Mouse (Mus musculus) CH12.LX (cell line): ENCODE data around the gene Fam92a. TPM values are rescaled to one million over a fixed set of nuclear protein-coding genes. Genes with fewer than 3 reads are reported as not detected.

ENCODE experiments used
- DNase-seq: peaks from one replicate; pipeline ENCODE4 v3.0.0-alpha.2; 2013; ENCODE audit errors: extremely low read depth
- H3K27ac ChIP-seq: 2 replicates; pipeline ENCODE4 v1.5.1; 2012; ENCODE audit warnings: low read depth, mild to moderate bottlenecking, control low read depth, moderate library complexity; ENCODE audit not compliant: insufficient read depth
- H3K27me3 ChIP-seq: replicated peaks from 2 replicates; pipeline ENCODE3; 2012; ENCODE audit warnings: inconsistent platforms
- H3K36me3 ChIP-seq, 2 experiments: replicated peaks in 1 of 2; 2 replicates each; pipeline versions ENCODE3 to v1.6.1; 2012; ENCODE audit warnings: inconsistent platforms in 1 of 2, low read length in 1 of 2, mild to moderate bottlenecking in 1 of 2, mixed read lengths in 1 of 2, moderate library complexity in 1 of 2; ENCODE audit not compliant: control insufficient read depth in 1 of 2, insufficient read depth in 1 of 2
- H3K4me1 ChIP-seq, 2 experiments: 2 replicates each; pipeline ENCODE4 v1.6.1; 2012; ENCODE audit warnings: inconsistent platforms in 1 of 2, moderate library complexity in 1 of 2; ENCODE audit not compliant: insufficient read depth in 2 of 2, control insufficient read depth in 1 of 2
- H3K4me2 ChIP-seq: 2 replicates; pipeline ENCODE4 v1.6.1; 2012; ENCODE audit warnings: low read depth, mild to moderate bottlenecking, control low read depth; ENCODE audit not compliant: poor library complexity, insufficient read depth, severe bottlenecking
- H3K4me3 ChIP-seq, 3 experiments: fragments of 150-350 bp in 1 of 3; sonication (generic) in 1 of 3; replicated peaks in 1 of 3; 2 replicates each; pipeline versions ENCODE3 to v1.5.1; 2011 to 2012; ENCODE audit warnings: low read depth in 2 of 3, low read length in 2 of 3, mild to moderate bottlenecking in 2 of 3, moderate library complexity in 2 of 3, control low read depth in 1 of 3, improper control_type of control experiment in 1 of 3, inconsistent platforms in 1 of 3, mixed read lengths in 1 of 3; ENCODE audit not compliant: poor library complexity in 1 of 3
- H3K79me2 ChIP-seq: replicated peaks from 2 replicates; pipeline ENCODE4 v1.6.1; 2012; ENCODE audit warnings: mild to moderate bottlenecking, moderate library complexity; ENCODE audit not compliant: control insufficient read depth, poor library complexity, insufficient read depth, severe bottlenecking; ENCODE audit errors: extremely low read depth
- H3K9ac ChIP-seq: 2 replicates; pipeline ENCODE4 v1.6.1; 2012; ENCODE audit warnings: low read depth, mild to moderate bottlenecking, control low read depth, moderate library complexity; ENCODE audit not compliant: insufficient read depth
- H3K9me3 ChIP-seq: replicated peaks from 2 replicates; pipeline ENCODE3; 2012; ENCODE audit warnings: low read length, inconsistent platforms, mixed read lengths
- EP300 ChIP-seq: IDR thresholded peaks from 2 replicates; pipeline ENCODE4 v1.6.1; 2011; ENCODE audit warnings: low read length, improper control_type of control experiment
- JUN ChIP-seq: IDR thresholded peaks from 2 replicates; pipeline ENCODE4 v1.6.1; 2011; ENCODE audit warnings: low read depth, mild to moderate bottlenecking, low read length, improper control_type of control experiment, moderate library complexity; ENCODE audit not compliant: insufficient read depth
- JUND ChIP-seq: conservative IDR thresholded peaks from 2 replicates; pipeline ENCODE4 v1.6.1; 2011; ENCODE audit warnings: low read depth, low read length, improper control_type of control experiment
- MAX ChIP-seq: IDR thresholded peaks from 2 replicates; pipeline ENCODE4 v1.6.1; 2011; ENCODE audit warnings: low read length, improper control_type of control experiment
- MXI1 ChIP-seq: IDR thresholded peaks from 2 replicates; pipeline ENCODE4 v1.6.1; 2011; ENCODE audit warnings: mild to moderate bottlenecking, low read depth, low read length, improper control_type of control experiment
- NRF1 ChIP-seq: IDR thresholded peaks from 2 replicates; pipeline ENCODE4 v1.6.1; 2014; ENCODE audit warnings: low read depth, mild to moderate bottlenecking, inconsistent platforms, low read length, improper control_type of control experiment, moderate library complexity
- PAX5 ChIP-seq: IDR thresholded peaks from 2 replicates; pipeline ENCODE4 v1.6.1; 2012; ENCODE audit warnings: low read length, inconsistent platforms, mixed read lengths
- POLR2A ChIP-seq: IDR thresholded peaks from 2 replicates; pipeline ENCODE4 v1.6.1; 2011; ENCODE audit warnings: low read depth, mild to moderate bottlenecking, improper control_type of control experiment, low read length
- POLR2AphosphoS2 ChIP-seq: IDR thresholded peaks from 2 replicates; pipeline ENCODE4 v1.6.1; 2011; ENCODE audit warnings: low read depth, low read length, improper control_type of control experiment
- SIN3A ChIP-seq: IDR thresholded peaks from 2 replicates; pipeline ENCODE4 v1.6.1; 2012; ENCODE audit warnings: low read length, improper control_type of control experiment, inconsistent platforms
- TCF12 ChIP-seq: IDR thresholded peaks from 2 replicates; pipeline ENCODE4 v1.6.1; 2014; ENCODE audit warnings: low read depth, mild to moderate bottlenecking, inconsistent platforms, low read length, improper control_type of control experiment
- UBTF ChIP-seq: IDR thresholded peaks from 2 replicates; pipeline ENCODE4 v1.6.1; 2012; ENCODE audit warnings: low read depth, mild to moderate bottlenecking, inconsistent platforms, low read length, improper control_type of control experiment, moderate library complexity
- USF2 ChIP-seq: conservative IDR thresholded peaks from 2 replicates; pipeline ENCODE4 v1.6.1; 2011; ENCODE audit warnings: low read depth, low read length, improper control_type of control experiment
- ZNF384 ChIP-seq: IDR thresholded peaks from 2 replicates; pipeline ENCODE4 v1.6.1; 2012; ENCODE audit warnings: low read depth, low read length, improper control_type of control experiment, inconsistent platforms
- dilution Hi-C: fragments of 300-500 bp; cut with MboI; formaldehyde crosslinking; loops from 2 replicates; pipeline ENCODE4 v1.14.3; 2020; ENCODE audit warnings: low sequenced_read_pairs; ENCODE audit not compliant: extremely low pct_unique_long_range_greater_than_20kb, extremely low pct_ligation_motif_present
- in situ Hi-C: fragments of 300-500 bp; cut with MboI; formaldehyde crosslinking; loops from 3 replicates; pipeline ENCODE4 v1.14.3; 2019; ENCODE audit warnings: low sequenced_read_pairs, low pct_ligation_motif_present, low pct_unique_long_range_greater_than_20kb, mixed read lengths
- polyA plus RNA-seq: library from polyadenylated mRNA; unstranded; fragments of >175 nt; gene quantifications from 2 replicates; pipeline ENCODE4 v1.2.1, GENCODE M21; 2012; ENCODE audit warnings: low read depth; ENCODE audit not compliant: insufficient read length
- total RNA-seq, 2 experiments: library from RNA; depleted of rRNA; stranded (reverse); fragments of 300-350 nt in 1 of 2; fragments of >200 nt in 1 of 2; gene quantifications; 2 replicates each; pipeline ENCODE4 v1.2.3; 2012 to 2014

The Fam92a gene
- 20.0 and 21.2 TPM in 2 replicates for total RNA-seq (2012; rRNA removed)
- total RNA-seq (2014; rRNA removed) = 41.0 and 46.0 TPM in 2 replicates
- polyA plus RNA-seq = 28.6 and 29.3 TPM in 2 replicates

GRCm38 (mm10) chr4:12171318-12172091 is at the start of gene Fam92a:
Gene Fam92a, minus strand, starts transcription at chr4:12172015.
- Histone ChIP-seq H3K4me3 (peak within 1 kb of the TSS; percentile 62 to 65 (median 65)), H3K27me3 (no peaks in the 10 kb centered on the region), H3K9ac (peak within 1 kb of the TSS; percentile 68), H3K36me3 (peaks cover 0 to 9% of the 10 kb centered on the region in 2 experiments), H3K79me2 (peaks cover 3% of the 10 kb centered on the region; the same call in 1 of the 2 replicates), H3K9me3 (peaks cover 2% of the 10 kb centered on the region), H3K4me1 (no peaks in the 10 kb centered on the region), H3K4me2 (peak within 1 kb of the TSS; percentile 19; the same call in 1 of the 2 replicates), H3K27ac (no peak within 1 kb of the TSS)
- no peak for DNase-seq
- TF ChIP-seq POLR2A = peak; percentile 51; the same call in 1 of the 2 replicates
- TF ChIP-seq TCF12 = 0 out of 2 replicates have a peak, but pooled peaks have one; percentile 23
- peak; percentile 16; the same call in 1 of the 2 replicates for TF ChIP-seq NRF1
- TF ChIP-seq MAX = no peak
- peak; percentile 85; the same call in 1 of the 2 replicates for TF ChIP-seq UBTF
- TF ChIP-seq SIN3A = 0 out of 2 replicates have a peak, but pooled peaks have one; percentile 22
- no peak for TF ChIP-seq JUN
- in situ Hi-C loops (no loop called here), dilution Hi-C loops (no loop called here)

- H3K9ac ChIP-seq = no peak overlapping the region
- DNase-seq = no peak
- H3K4me2 ChIP-seq = no peak overlapping the region
- no peak for TF ChIP-seq PAX5
- TF ChIP-seq JUND = no peak
- no peaks in the 10 kb centered on the region for H3K79me2 ChIP-seq
- in situ Hi-C loops = no loop called here
- dilution Hi-C loops = no loop called here
- no peaks in the 10 kb centered on the region for H3K27me3 ChIP-seq
- no peak overlapping the region for H3K4me3 ChIP-seq
- H3K9me3 ChIP-seq = peaks cover 2% of the 10 kb centered on the region
- H3K27ac ChIP-seq = no peak overlapping the region
- H3K36me3 ChIP-seq = no peaks in the 10 kb centered on the region
- no peaks in the 10 kb centered on the region for H3K4me1 ChIP-seq
Observed at GRCm38 (mm10) chr4:12178992-12179391, 7.2 kb upstream of the Fam92a start.

- Histone ChIP-seq H3K27me3 (no peaks in the 10 kb centered on the region), H3K4me2 (peak overlapping the region; percentile 19; the same call in 1 of the 2 replicates), H3K27ac (no peak overlapping the region), H3K4me3 (peak overlapping the region; percentile 62 to 65 (median 65)), H3K79me2 (peaks cover 3% of the 10 kb centered on the region; the same call in 1 of the 2 replicates), H3K9ac (peak overlapping the region; percentile 68), H3K4me1 (no peaks in the 10 kb centered on the region), H3K36me3 (peaks cover 0 to 13% of the 10 kb centered on the region in 2 experiments), H3K9me3 (peaks cover 2% of the 10 kb centered on the region)
- dilution Hi-C loops (no loop called here), in situ Hi-C loops (no loop called here)
- TF ChIP-seq PAX5 (no peak), MXI1 (no peak), POLR2A (no peak), POLR2AphosphoS2 (no peak), ZNF384 (no peak), NRF1 (no peak), EP300 (no peak), USF2 (no peak)
- DNase-seq = no peak
Observed at GRCm38 (mm10) chr4:12170986-12171317, 863 bp downstream of the Fam92a start.
